Mouse (Mus musculus) pancreas, adult 10 weeks (tissue): ENCODE measurements around the gene Chil6. TPM values are rescaled to one million over a fixed set of nuclear protein-coding genes. Genes with fewer than 3 reads are reported as not detected.

Experiments
- polyA plus RNA-seq: library from polyadenylated mRNA; stranded (reverse); fragments of 350-450 nt; fragmentation: Illumina TruSeq; extraction: RNeasy Lipid Tissue Mini Kit (QIAGEN cat#74804); gene quantifications from one replicate; pipeline ENCODE4 v1.2.3, GENCODE M21; 2015; ENCODE audit warnings: low read depth, low replicate concordance; ENCODE audit not compliant: insufficient read depth

The Chil6 gene
- not detected for polyA plus RNA-seq

DNA sequence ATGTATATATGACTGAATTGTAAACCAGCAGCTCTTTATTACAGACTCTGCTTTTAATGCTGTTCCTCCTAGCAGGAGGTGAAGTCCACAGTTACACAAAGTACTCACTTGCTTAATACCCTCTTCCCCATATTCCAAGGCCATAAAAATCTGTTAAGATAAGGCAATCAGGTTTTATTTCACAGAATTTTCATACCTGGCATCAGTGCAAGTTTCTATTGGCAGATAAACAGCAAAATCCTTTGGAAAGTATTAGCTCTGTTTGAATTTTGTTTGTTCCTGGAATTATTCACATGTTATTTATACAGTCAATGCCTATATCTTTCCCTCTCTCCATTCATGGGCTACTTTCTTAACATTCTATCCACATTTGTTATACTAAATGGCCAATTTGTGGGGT, at the start of gene Chil6:
Gene Chil6 (minus strand): TSS at position 101 of the 400 bp plus-strand sequence.

Other genes with a start within 250 kb of the Chil6 start
- gene Chil3, start 238.6 kb downstream of the Chil6 start, polyA plus RNA-seq = not detected
- gene Chil4, start 186.7 kb downstream of the Chil6 start, polyA plus RNA-seq = not detected
- 11.0 TPM for gene Dennd2d, start 76.2 kb upstream of the Chil6 start, polyA plus RNA-seq
- gene Dram2, start 141.6 kb upstream of the Chil6 start, polyA plus RNA-seq = 11.0 TPM
- 11.9 TPM for gene Cept1, start 141.6 kb upstream of the Chil6 start, polyA plus RNA-seq